Mouse (Mus musculus): Measurements from ENCODE around the gene Kif16b.

DNA sequence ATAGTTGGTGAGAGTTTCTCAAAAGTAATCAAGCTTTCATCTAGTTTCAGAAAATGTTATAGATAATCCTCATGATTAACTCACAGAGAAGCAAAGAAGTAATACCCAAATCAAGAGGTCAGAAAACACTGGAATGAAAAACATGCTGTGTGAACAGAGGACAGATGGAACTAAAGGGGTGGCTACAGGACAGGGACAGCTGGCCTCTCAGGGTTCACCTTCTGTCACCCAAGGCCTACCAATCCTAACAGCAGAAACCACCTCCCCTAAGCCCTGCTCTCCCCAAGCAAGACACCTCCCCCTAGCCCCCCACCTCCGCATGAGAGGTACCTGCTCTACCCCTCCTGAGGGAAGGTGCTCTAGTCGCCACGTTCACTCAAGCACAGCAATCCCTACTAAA is 66.6 kb downstream of the Kif16b start:
- TF ChIP-seq CTCF (IDR thresholded peaks at IDR 0.05; ENCODE audit: low read depth, low read length) (no peak), POLR2A (IDR thresholded peaks at IDR 0.05; ENCODE audit: extremely low read depth, insufficient read depth, low read length) (no peak)

Data from liver, adult 2 months (tissue).